Mouse (Mus musculus) frontal cortex, postnatal 36 days (tissue): ENCODE measurements around the gene Pilrb1.
"Not testable (repeated sequence)": the region's sequence is repeated elsewhere in the genome, so short reads cannot be mapped to it uniquely, and the experiment has no call there.

Experiments used
- DNase-seq, 2 experiments: peaks; one replicate each; pipeline ENCODE4 v3.0.0; 2022; ENCODE audit warnings: low spot score in 2 of 2

The Pilrb1 gene

GRCm38 (mm10) chr5:137857960-137858710 is at the start of gene Pilrb1:
Pilrb1 (minus strand) TSS chr5:137858106.
- not testable (repeated sequence) for DNase-seq

DNA sequence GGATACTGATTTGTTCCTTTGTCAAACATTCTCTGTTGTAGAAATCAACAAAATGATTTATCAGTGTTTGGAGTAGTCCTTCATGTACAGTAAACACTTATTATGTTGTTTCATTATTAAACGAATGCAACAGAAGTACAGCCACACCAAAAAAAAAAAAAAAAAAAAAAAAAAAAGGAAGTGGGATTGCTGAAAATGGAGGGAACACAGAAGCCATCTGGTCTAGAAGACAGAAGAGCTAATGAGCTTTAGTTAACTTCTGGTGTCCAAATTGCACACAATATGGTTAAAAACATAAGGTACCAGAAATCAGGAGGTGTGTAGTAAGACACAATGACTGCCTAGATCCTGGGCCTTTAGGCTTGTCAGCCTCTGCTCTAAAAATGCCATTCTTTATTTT is 39.9 kb upstream of the Pilrb1 start:
- DNase-seq: no peak

DNA sequence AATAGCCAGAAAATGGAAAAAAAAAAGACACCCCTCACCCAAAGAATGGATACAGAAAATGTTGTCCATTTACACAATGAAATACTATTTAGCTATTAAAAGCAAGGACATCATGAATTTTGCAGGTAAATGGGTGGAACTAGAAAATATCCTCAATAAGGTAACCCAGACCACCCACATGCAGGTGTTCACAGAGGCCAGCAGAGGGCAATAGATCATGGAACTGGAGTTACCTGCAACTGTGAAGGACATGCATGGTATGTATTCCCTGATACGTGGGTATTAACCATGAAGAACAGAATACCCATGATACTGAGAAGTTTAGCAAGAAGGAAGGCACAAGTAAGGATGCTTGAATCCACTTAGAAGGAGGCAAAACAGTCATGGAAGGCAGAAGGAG is 35.0 kb upstream of the Pilrb1 start:
- DNase-seq: no peak

GRCm38 (mm10) chr5:137887666-137888065 is 29.8 kb upstream of the Pilrb1 start:
- DNase-seq: no peak

GRCm38 (mm10) chr5:137885894-137886293 is 28.0 kb upstream of the Pilrb1 start:
- peak; percentile 37 to 67 for DNase-seq

- no peak for DNase-seq
Measured at GRCm38 (mm10) chr5:137883345-137883744, 25.4 kb upstream of the Pilrb1 start.

DNA sequence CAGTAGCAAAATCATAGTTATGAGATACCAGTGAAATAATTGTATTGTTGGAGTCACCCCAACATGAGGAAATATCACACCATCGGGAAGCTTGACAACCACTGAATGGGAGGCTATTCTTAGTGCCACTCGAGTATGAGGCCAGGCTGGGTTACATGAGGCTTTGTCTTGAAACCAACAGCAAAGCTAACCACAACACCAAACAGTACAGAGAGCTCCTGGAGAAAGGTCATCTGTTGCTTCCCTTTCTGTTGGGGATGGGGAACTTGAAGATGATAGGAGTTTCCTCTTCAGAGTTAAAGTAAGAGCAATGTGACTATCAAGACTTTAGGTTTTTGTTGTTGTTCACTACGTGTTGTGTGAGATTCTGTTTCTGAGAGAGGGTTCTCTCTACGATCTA is 25.0 kb upstream of the Pilrb1 start:
- no peak for DNase-seq

- DNase-seq: peak; percentile 2 to 11
Measured at GRCm38 (mm10) chr5:137877860-137878259, 20.0 kb upstream of the Pilrb1 start.

- no peak for DNase-seq
Measured at GRCm38 (mm10) chr5:137875054-137875453, 17.1 kb upstream of the Pilrb1 start.

- not testable (repeated sequence) for DNase-seq
Measured at GRCm38 (mm10) chr5:137872381-137872702, 14.4 kb upstream of the Pilrb1 start.

GRCm38 (mm10) chr5:137871644-137872380 is 13.9 kb upstream of the Pilrb1 start, which contains the start of gene Pilrb2:
Pilrb2 (minus strand) TSS chr5:137871815.
- DNase-seq: not testable (repeated sequence)

- DNase-seq: not testable (repeated sequence)
Measured at GRCm38 (mm10) chr5:137868600-137868999, 10.7 kb upstream of the Pilrb1 start.

GRCm38 (mm10) chr5:137864008-137864407 is 6.1 kb upstream of the Pilrb1 start:
- not testable (repeated sequence) for DNase-seq

DNA sequence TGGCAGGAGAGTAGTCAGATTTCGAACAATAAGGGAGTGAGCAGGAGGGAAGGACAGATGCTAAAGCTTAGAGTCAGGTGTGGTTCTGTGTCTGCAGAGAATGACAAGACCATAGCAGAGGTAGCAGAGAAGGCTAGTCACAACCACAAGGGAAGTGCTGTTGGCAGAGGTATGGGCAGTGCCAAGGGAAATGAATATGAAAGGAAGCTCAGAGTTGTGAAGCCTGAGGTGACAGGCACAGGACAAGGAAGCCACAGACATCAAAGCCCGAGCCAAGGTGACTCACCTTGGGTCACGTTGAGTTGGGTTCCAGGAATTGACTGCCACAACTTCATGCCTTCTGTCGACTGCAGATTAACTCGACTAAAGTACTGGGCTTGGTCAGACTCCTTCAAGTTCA is 1.0 kb downstream of the Pilrb1 start:
- not testable (repeated sequence) for DNase-seq

GRCm38 (mm10) chr5:137854907-137855306 is 3.0 kb downstream of the Pilrb1 start:
- DNase-seq: not testable (repeated sequence)

DNA sequence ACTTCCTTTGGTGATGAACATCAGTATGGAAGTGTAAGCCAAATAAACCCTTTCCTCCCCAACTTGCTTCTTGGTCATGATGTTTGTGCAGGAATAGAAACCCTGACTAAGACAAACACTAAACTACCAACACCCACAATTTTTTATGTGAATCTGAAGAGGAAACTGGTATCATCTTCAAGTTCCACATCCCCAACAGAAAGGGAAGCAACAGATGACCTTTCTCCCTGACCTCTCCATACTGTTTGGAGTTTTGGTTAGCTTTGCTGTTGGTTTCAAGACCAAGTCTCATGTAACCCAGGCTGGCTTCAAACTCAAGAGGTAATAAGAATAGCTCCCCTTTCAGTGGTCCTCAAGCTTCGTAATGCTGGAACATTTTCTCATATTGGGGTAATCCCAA is 7.6 kb downstream of the Pilrb1 start:
- DNase-seq: not testable (repeated sequence)

- not testable (repeated sequence) for DNase-seq
Measured at GRCm38 (mm10) chr5:137837110-137837509, 20.8 kb downstream of the Pilrb1 start.

GRCm38 (mm10) chr5:137836611-137837010 is 21.3 kb downstream of the Pilrb1 start:
- no peak for DNase-seq

- not testable (repeated sequence) for DNase-seq
Measured at GRCm38 (mm10) chr5:137835966-137836520, 21.9 kb downstream of the Pilrb1 start, which contains the start of gene Pilra. Pilra (minus strand) TSS chr5:137836281.

- DNase-seq: no peak
Measured at GRCm38 (mm10) chr5:137833500-137833899, 24.4 kb downstream of the Pilrb1 start.

DNA sequence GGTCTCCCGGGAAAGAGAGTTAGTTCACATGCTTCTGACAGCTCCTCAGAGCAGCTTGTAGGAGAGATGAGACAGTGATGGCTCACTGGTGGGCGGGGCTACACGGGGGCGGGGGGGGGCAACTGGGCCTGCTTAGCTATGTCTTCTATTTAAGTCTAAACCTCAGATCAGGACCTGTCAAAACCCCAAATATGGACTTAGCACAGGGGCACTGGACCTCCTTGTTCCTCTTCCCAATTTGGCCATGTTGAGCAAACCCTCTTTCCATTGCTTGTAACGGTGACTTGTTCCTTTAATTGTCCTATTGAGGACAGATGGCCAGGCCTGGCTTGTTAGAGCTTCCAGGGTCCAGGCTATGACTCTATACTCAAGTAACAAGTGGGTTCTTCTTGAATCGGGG is 26.4 kb downstream of the Pilrb1 start:
- no peak for DNase-seq

GRCm38 (mm10) chr5:137831106-137831505 is 26.8 kb downstream of the Pilrb1 start:
- no peak for DNase-seq

DNA sequence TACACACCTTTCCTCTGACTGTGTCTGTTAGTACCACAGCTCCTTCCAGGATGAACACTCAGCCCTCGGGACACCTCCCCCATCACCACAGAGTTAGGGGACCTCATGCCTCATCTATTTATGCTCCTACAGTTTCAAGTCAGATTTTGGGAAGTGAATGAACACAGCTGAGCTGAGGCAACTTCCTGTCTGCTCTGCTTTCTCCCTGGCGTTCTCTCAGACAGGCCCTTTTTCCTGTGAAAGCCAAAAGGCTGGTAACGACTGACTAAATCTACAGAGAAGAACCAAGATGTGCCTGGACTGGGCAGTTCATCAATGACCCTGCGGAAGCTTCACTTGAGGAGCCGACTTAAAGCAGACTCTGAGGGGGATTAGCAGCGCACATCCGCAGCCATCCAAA is 27.7 kb downstream of the Pilrb1 start:
- no peak for DNase-seq
